15 mouse cellular contexts compared by ENCODE assay signal in genomic region chr17:56907096-56907495, GRCm38 (mm10). TPM values are rescaled to one million over a fixed set of nuclear protein-coding genes. Genes with fewer than 3 reads are reported as not detected.
DNase-seq lines count a peak whose midpoint lies in the region; ATAC-seq lines count a peak whose summit lies in the region.
"Had no signal": no experiment of that assay in that cellular context is flagged by ENCODE, and none has a peak within 500 bp of the region (broad histone marks: within the 10 kb centered on the region; RNA-seq: fewer than 3 reads in every experiment).

No protein-coding gene starts in this region.

- H3K4me3 ChIP-seq in kidney, embryonic 15.5 days (replicated peaks) = no peak overlapping the region
- no peak overlapping the region for H3K4me3 ChIP-seq in kidney, embryonic 16.5 days (ENCODE audit: low read length)
- H3K4me3 ChIP-seq in lung, embryonic 16.5 days (ENCODE audit: low read length) = no peak overlapping the region
- H3K4me3 ChIP-seq in midbrain, embryonic 14.5 days (replicated peaks; ENCODE audit: low read depth, low read length) = no peak overlapping the region
- H3K4me3 ChIP-seq: limb, embryonic 12.5 days had no signal

- DNase-seq in kidney, adult 11 months = peak; percentile 79
- peak; percentile 36 for DNase-seq in urinary bladder, postnatal 10 days (ENCODE audit: low spot score)
- DNase-seq in midbrain, embryonic 14.5 days = no peak
- no peak for DNase-seq in left cerebral cortex, adult 8-10 months (ENCODE audit: low spot score in 2 of 2)
- DNase-seq in cerebellum, adult 9-10 months = no peak

- no peaks in the 10 kb centered on the region for H3K9me3 ChIP-seq in kidney, embryonic 15.5 days (replicated peaks)
- no peaks in the 10 kb centered on the region for H3K9me3 ChIP-seq in kidney, embryonic 16.5 days (ENCODE audit: low read length)
- H3K9me3 ChIP-seq in lung, embryonic 16.5 days (ENCODE audit: control insufficient read depth, low read length) = no peaks in the 10 kb centered on the region
- no peaks in the 10 kb centered on the region for H3K9me3 ChIP-seq in midbrain, embryonic 14.5 days (ENCODE audit: control insufficient read depth, low read length)
- H3K9me3 ChIP-seq: limb, embryonic 12.5 days had no signal

- no peaks in the 10 kb centered on the region for H3K27me3 ChIP-seq in kidney, embryonic 15.5 days
- no peaks in the 10 kb centered on the region for H3K27me3 ChIP-seq in kidney, embryonic 16.5 days (ENCODE audit: insufficient read depth, low read length)
- H3K27me3 ChIP-seq in lung, embryonic 16.5 days (ENCODE audit: control insufficient read depth, insufficient read depth, low read depth, low read length) = no peaks in the 10 kb centered on the region
- H3K27me3 ChIP-seq in midbrain, embryonic 14.5 days (ENCODE audit: control insufficient read depth, insufficient read depth, low read length) = no peaks in the 10 kb centered on the region
- H3K27me3 ChIP-seq: limb, embryonic 12.5 days had no signal

- 83% methylated on average over 5 of the region's 5 CpGs for WGBS in kidney, embryonic 15.5 days
- WGBS in kidney, embryonic 16.5 days = 94% methylated on average over 5 of the region's 5 CpGs
- WGBS in lung, embryonic 16.5 days = 58% methylated on average over 5 of the region's 5 CpGs
- WGBS in midbrain, embryonic 14.5 days = 90% methylated on average over 5 of the region's 5 CpGs

- H3K4me1 ChIP-seq in kidney, embryonic 15.5 days = peaks cover 13% of the 10 kb centered on the region
- no peaks in the 10 kb centered on the region for H3K4me1 ChIP-seq in kidney, embryonic 16.5 days (ENCODE audit: insufficient read depth, low read length)
- H3K4me1 ChIP-seq in lung, embryonic 16.5 days (replicated peaks; ENCODE audit: control insufficient read depth, insufficient read depth, low read length) = peaks cover 19% of the 10 kb centered on the region
- H3K4me1 ChIP-seq in midbrain, embryonic 14.5 days (ENCODE audit: control insufficient read depth, insufficient read depth, low read length) = no peaks in the 10 kb centered on the region
- H3K4me1 ChIP-seq: limb, embryonic 12.5 days had no signal

- H3K9ac ChIP-seq in kidney, embryonic 15.5 days = no peak overlapping the region
- no peak overlapping the region for H3K9ac ChIP-seq in kidney, embryonic 16.5 days (replicated peaks; ENCODE audit: low read length)
- H3K9ac ChIP-seq in lung, embryonic 16.5 days (ENCODE audit: low read length) = no peak overlapping the region
- H3K9ac ChIP-seq in midbrain, embryonic 14.5 days (replicated peaks; ENCODE audit: low read length) = no peak overlapping the region
- H3K9ac ChIP-seq: limb, embryonic 12.5 days had no signal

- H3K4me2 ChIP-seq in kidney, embryonic 15.5 days = no peak overlapping the region
- H3K4me2 ChIP-seq in kidney, embryonic 16.5 days (replicated peaks; ENCODE audit: low read depth, low read length) = no peak overlapping the region
- H3K4me2 ChIP-seq in lung, embryonic 16.5 days (ENCODE audit: low read depth, low read length) = no peak overlapping the region
- H3K4me2 ChIP-seq in midbrain, embryonic 14.5 days (ENCODE audit: low read length) = no peak overlapping the region
- H3K4me2 ChIP-seq: limb, embryonic 12.5 days had no signal

- ATAC-seq in kidney, embryonic 15.5 days (replicated peaks; ENCODE audit: low FRiP score) = no peak
- peak; percentile 46; the same call in 1 of the 2 replicates for ATAC-seq in kidney, embryonic 16.5 days (ENCODE audit: low FRiP score, low TSS enrichment)
- peak; percentile 86 for ATAC-seq in lung, embryonic 16.5 days (ENCODE audit: low read depth)
- ATAC-seq in midbrain, embryonic 14.5 days (ENCODE audit: low FRiP score, low TSS enrichment) = no peak

- H3K27ac ChIP-seq in kidney, embryonic 15.5 days = no peak overlapping the region
- no peak overlapping the region for H3K27ac ChIP-seq in kidney, embryonic 16.5 days (ENCODE audit: low read length)
- H3K27ac ChIP-seq in lung, embryonic 16.5 days (ENCODE audit: low read length) = peak overlapping the region; percentile 74
- H3K27ac ChIP-seq in midbrain, embryonic 14.5 days (replicated peaks; ENCODE audit: low read depth, low read length) = no peak overlapping the region
- H3K27ac ChIP-seq: limb, embryonic 12.5 days; macrophage had no signal

- H3K36me3 ChIP-seq in kidney, embryonic 15.5 days = peaks cover 90% of the 10 kb centered on the region
- H3K36me3 ChIP-seq in kidney, embryonic 16.5 days (ENCODE audit: insufficient read depth, low read length) = peaks cover 46% of the 10 kb centered on the region
- peaks cover 22% of the 10 kb centered on the region for H3K36me3 ChIP-seq in lung, embryonic 16.5 days (ENCODE audit: control insufficient read depth, insufficient read depth, low read length)
- H3K36me3 ChIP-seq in midbrain, embryonic 14.5 days (ENCODE audit: control insufficient read depth, insufficient read depth, low read length) = peaks cover 74% of the 10 kb centered on the region

RNA-seq across cellular contexts. Expression of gene Mllt1, which starts 28.1 kb away (rescaled TPM):
- polyA plus RNA-seq in kidney, embryonic 15.5 days (2015; fragmentation: Nextera tagmentation; extraction: Ambion mirVana) = 54.6 and 57.8 TPM in 2 replicates
- polyA plus RNA-seq in kidney, embryonic 16.5 days (2015; fragmentation: Nextera tagmentation; extraction: Ambion mirVana) = 43.9 and 53.1 TPM in 2 replicates
- polyA plus RNA-seq in lung, embryonic 16.5 days (2015; fragmentation: Nextera tagmentation; extraction: Ambion mirVana) = 34.8 and 40.6 TPM in 2 replicates
- 64.3 and 66.3 TPM in 2 replicates for polyA plus RNA-seq in midbrain, embryonic 14.5 days (2014; fragmentation: Nextera tagmentation; extraction: Ambion mirVana)
- 10 to 100 TPM; 67.0 to 82.3 (median 70.8) TPM for total RNA-seq in left cerebral cortex, adult 8-10 months (2022)

RNA-seq across cellular contexts. Expression of gene 1700061G19Rik, which starts 31.8 kb away (rescaled TPM):
- polyA plus RNA-seq in kidney, embryonic 15.5 days (2015; fragmentation: Nextera tagmentation; extraction: Ambion mirVana) = 0.27 and 0.30 TPM in 2 replicates
- 0.24 and 0.58 TPM in 2 replicates for polyA plus RNA-seq in kidney, embryonic 16.5 days (2015; fragmentation: Nextera tagmentation; extraction: Ambion mirVana)
- 0.43 and 0.53 TPM in 2 replicates for polyA plus RNA-seq in lung, embryonic 16.5 days (2015; fragmentation: Nextera tagmentation; extraction: Ambion mirVana)
- 0.18 and 0.36 TPM in 2 replicates for polyA plus RNA-seq in midbrain, embryonic 14.5 days (2014; fragmentation: Nextera tagmentation; extraction: Ambion mirVana)
- under 1 TPM; 0.13 to 0.22 (median 0.17) TPM for total RNA-seq in left cerebral cortex, adult 8-10 months (2022)
- total RNA-seq: heart, adult 18-20 months; neutrophil, adult 5-6 weeks had no signal
- polyA plus RNA-seq: macrophage had no signal

RNA-seq across cellular contexts. Expression of gene Acsbg2, which starts 32.8 kb away (rescaled TPM):
- polyA plus RNA-seq in kidney, embryonic 15.5 days (2015; fragmentation: Nextera tagmentation; extraction: Ambion mirVana) = not detected in 2 replicates
- not detected in 2 replicates for polyA plus RNA-seq in kidney, embryonic 16.5 days (2015; fragmentation: Nextera tagmentation; extraction: Ambion mirVana)
- not detected in 2 replicates for polyA plus RNA-seq in lung, embryonic 16.5 days (2015; fragmentation: Nextera tagmentation; extraction: Ambion mirVana)
- not detected in 2 replicates for polyA plus RNA-seq in midbrain, embryonic 14.5 days (2014; fragmentation: Nextera tagmentation; extraction: Ambion mirVana)
- not detected for total RNA-seq in left cerebral cortex, adult 8-10 months (2022)
- total RNA-seq: heart, adult 18-20 months; layer of hippocampus, postnatal 14 days; neutrophil, adult 5-6 weeks had no signal
- polyA plus RNA-seq: C2C12; hindbrain, embryonic 11.5 days; limb, embryonic 12.5 days; macrophage had no signal

Comparison
In these comparisons a context has a peak if more than half of its experiments do, and no peak if none do; other contexts are left out.
1. ATAC-seq: peak in kidney, embryonic 16.5 days (single experiment) and lung, embryonic 16.5 days (single experiment); none in kidney, embryonic 15.5 days (single experiment) and midbrain, embryonic 14.5 days (single experiment).
2. DNase-seq: peak in kidney, adult 11 months (single experiment) and urinary bladder, postnatal 10 days (single experiment); none in midbrain, embryonic 14.5 days (single experiment), left cerebral cortex, adult 8-10 months (0 of 2) and cerebellum, adult 9-10 months (single experiment).